Mouse (Mus musculus) ES-E14 (cell line): Measurements from ENCODE around the gene Vwf. TPM values are rescaled to one million over a fixed set of nuclear protein-coding genes. Genes with fewer than 3 reads are reported as not detected.

Experiments used
- DNase-seq: peaks from one replicate; pipeline ENCODE4 v3.0.0-alpha.2; 2013; ENCODE audit warnings: low read depth, low spot score
- H3K27ac ChIP-seq: 2 replicates; pipeline ENCODE4 v1.5.1; 2012; ENCODE audit warnings: low read depth, mild to moderate bottlenecking, low read length, moderate library complexity, mixed read lengths; ENCODE audit not compliant: poor library complexity, insufficient read depth, severe bottlenecking
- H3K36me3 ChIP-seq: 2 replicates; pipeline ENCODE4 v1.6.1; 2012; ENCODE audit warnings: mild to moderate bottlenecking, low read length, moderate library complexity, mixed read lengths; ENCODE audit not compliant: control insufficient read depth, poor library complexity, insufficient read depth, severe bottlenecking
- H3K4me1 ChIP-seq, 2 experiments: fragments of 150-350 bp in 1 of 2; sonication (generic) in 1 of 2; 2 replicates each; pipeline ENCODE4 v1.6.1; 2012; ENCODE audit warnings: low read length in 2 of 2, mild to moderate bottlenecking in 1 of 2, mixed read lengths in 1 of 2; ENCODE audit not compliant: control insufficient read depth in 2 of 2, insufficient read depth in 2 of 2, poor library complexity in 1 of 2
- H3K4me3 ChIP-seq, 2 experiments: fragments of 150-350 bp in 1 of 2; sonication (generic) in 1 of 2; 2 replicates each; pipeline ENCODE4 v1.5.1; 2012; ENCODE audit warnings: low read length in 2 of 2, low read depth in 1 of 2, mild to moderate bottlenecking in 1 of 2, mixed read lengths in 1 of 2; ENCODE audit not compliant: insufficient read depth in 1 of 2, poor library complexity in 1 of 2, severe bottlenecking in 1 of 2
- H3K9ac ChIP-seq: 2 replicates; pipeline ENCODE4 v1.6.1; 2012; ENCODE audit warnings: low read depth, mild to moderate bottlenecking, low read length, mixed read lengths; ENCODE audit not compliant: poor library complexity, insufficient read depth, severe bottlenecking
- H3K9me3 ChIP-seq: fragments of 150-350 bp; sonication (generic); 2 replicates; pipeline ENCODE4 v1.6.1; 2012; ENCODE audit warnings: low read depth, mild to moderate bottlenecking, low read length; ENCODE audit not compliant: control insufficient read depth, insufficient read depth
- CHD2 ChIP-seq: IDR thresholded peaks from 2 replicates; pipeline ENCODE4 v1.6.1; 2014; ENCODE audit warnings: mild to moderate bottlenecking, low read depth, low read length, inconsistent platforms
- HCFC1 ChIP-seq: IDR thresholded peaks from 2 replicates; pipeline ENCODE4 v1.6.1; 2012; ENCODE audit warnings: low read length, inconsistent platforms, borderline replicate concordance; ENCODE audit not compliant: insufficient read depth
- MAFK ChIP-seq: IDR thresholded peaks from 2 replicates; pipeline ENCODE4 v1.6.1; 2014; ENCODE audit warnings: mild to moderate bottlenecking, low read depth, low read length, inconsistent platforms; ENCODE audit not compliant: insufficient read depth
- ZC3H11A ChIP-seq: IDR thresholded peaks from 2 replicates; pipeline ENCODE4 v1.6.1; 2012; ENCODE audit warnings: low read depth, mild to moderate bottlenecking, inconsistent platforms, low read length, borderline replicate concordance
- ZNF384 ChIP-seq: IDR thresholded peaks from 2 replicates; pipeline ENCODE4 v1.6.1; 2012; ENCODE audit warnings: low read depth, low read length, inconsistent platforms
- in situ Hi-C, 2 experiments: fragments of 600-800 bp; cut with MboI; formaldehyde crosslinking; loops; one replicate each; pipeline ENCODE4 v1.15.1; 2025; ENCODE audit warnings: low sequenced_read_pairs in 2 of 2, inconsistent platforms in 1 of 2; ENCODE audit not compliant: unreplicated experiment in 2 of 2
- total RNA-seq: library from RNA; depleted of rRNA; stranded (reverse); fragments of 300-350 nt; gene quantifications from 2 replicates; pipeline ENCODE4 v1.2.3, GENCODE M21; 2012

The Vwf gene
- total RNA-seq, 1 experiment, result 3.0 TPM

DNA sequence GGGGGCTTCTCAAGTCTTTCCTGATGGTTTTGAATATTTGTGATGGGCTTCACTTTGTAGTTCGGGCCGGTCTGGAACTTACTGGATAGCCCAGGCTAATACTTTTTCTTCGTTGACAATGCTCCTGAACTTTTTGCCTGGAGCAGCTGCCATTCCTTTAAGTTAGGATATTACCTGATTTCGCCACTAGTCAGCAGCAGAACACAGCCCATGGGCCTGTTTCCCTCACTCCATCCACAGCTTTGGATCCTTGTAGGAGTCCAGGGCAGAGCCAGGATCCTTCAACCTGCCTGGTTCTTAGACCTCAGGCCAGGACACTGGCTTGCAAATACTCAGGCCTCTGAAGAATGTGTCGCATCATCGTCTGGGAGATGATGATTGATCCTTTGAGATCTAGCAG, 74.2 kb downstream of the Vwf start:
- Histone ChIP-seq H3K4me1 (no peaks in the 10 kb centered on the region), H3K9me3 (no peaks in the 10 kb centered on the region), H3K36me3 (no peaks in the 10 kb centered on the region), H3K4me3 (no peak overlapping the region), H3K9ac (no peak overlapping the region), H3K27ac (no peak overlapping the region)
- TF ChIP-seq ZC3H11A (peak; percentile 32; the same call in 1 of the 2 replicates), HCFC1 (no peak)
- no peak for DNase-seq
- in situ Hi-C loops, result no loop called here

GRCm38 (mm10) chr6:125622434-125622833, 75.9 kb downstream of the Vwf start:
- Histone ChIP-seq H3K9ac (no peak overlapping the region), H3K27ac (no peak overlapping the region), H3K4me1 (no peaks in the 10 kb centered on the region), H3K4me3 (no peak overlapping the region), H3K36me3 (no peaks in the 10 kb centered on the region), H3K9me3 (no peaks in the 10 kb centered on the region)
- TF ChIP-seq CHD2 (no peak), MAFK (no peak), ZC3H11A (no peak; the same call in 1 of the 2 replicates), HCFC1 (no peak), ZNF384 (peak; percentile 99)
- DNase-seq, result no peak
- in situ Hi-C loops, result no loop called here

- TF ChIP-seq ZNF384 (no peak), HCFC1 (no peak), CHD2 (no peak), ZC3H11A (no peak), MAFK (no peak)
- no peak for DNase-seq
- in situ Hi-C loops, result no loop called here
- Histone ChIP-seq H3K9ac (no peak overlapping the region), H3K4me1 (no peaks in the 10 kb centered on the region), H3K4me3 (no peak overlapping the region), H3K36me3 (no peaks in the 10 kb centered on the region), H3K9me3 (no peaks in the 10 kb centered on the region), H3K27ac (no peak overlapping the region)
These were observed 93.9 kb downstream of the Vwf start for GRCm38 (mm10) chr6:125640486-125640885.

DNA sequence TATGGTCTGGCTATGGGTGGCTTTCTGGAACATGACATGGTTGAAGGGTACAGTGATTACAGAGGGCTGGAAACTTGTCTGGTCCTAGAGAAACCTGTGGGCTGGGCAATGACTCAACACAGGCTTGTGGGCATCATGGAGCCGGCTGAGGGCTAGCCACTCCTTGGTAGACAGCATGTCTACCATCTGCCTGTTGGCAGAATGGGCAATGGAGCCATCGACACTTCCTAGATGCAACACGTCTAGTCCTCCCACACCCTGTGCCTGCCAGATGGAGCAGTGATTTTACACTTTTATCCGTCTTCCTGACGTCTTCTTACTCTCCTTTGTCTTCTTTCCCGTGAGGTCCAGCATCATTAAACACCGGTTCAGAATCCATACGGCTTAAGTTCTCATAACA, 94.6 kb downstream of the Vwf start:
- TF ChIP-seq ZC3H11A (no peak), MAFK (no peak), HCFC1 (no peak), ZNF384 (no peak), CHD2 (no peak)
- in situ Hi-C loops, result no loop called here
- Histone ChIP-seq H3K36me3 (no peaks in the 10 kb centered on the region), H3K4me1 (no peaks in the 10 kb centered on the region), H3K4me3 (no peak overlapping the region), H3K9me3 (no peaks in the 10 kb centered on the region), H3K9ac (no peak overlapping the region), H3K27ac (no peak overlapping the region)
- DNase-seq, result no peak

DNA sequence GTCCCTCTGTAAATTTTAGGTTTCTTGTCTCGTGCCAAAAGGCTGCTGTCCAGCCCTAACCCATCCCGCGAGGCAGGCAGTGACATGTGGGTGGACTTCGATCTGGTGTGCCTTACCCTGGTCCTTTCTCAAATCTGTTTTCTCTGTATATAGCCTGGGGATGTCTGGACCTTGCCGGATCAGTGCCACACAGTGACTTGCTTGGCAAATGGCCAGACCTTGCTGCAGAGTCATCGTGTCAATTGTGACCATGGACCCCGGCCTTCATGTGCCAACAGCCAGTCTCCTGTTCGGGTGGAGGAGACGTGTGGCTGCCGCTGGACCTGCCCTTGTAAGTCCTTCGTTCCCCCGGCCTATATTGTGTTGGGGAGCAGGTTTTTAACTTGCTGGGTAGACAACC, 102.4 kb downstream of the Vwf start:
- no peak for TF ChIP-seq CHD2
- no peak for TF ChIP-seq ZNF384
- no peak for TF ChIP-seq ZC3H11A
- no peak for TF ChIP-seq HCFC1
- TF ChIP-seq MAFK, result no peak
- Histone ChIP-seq H3K4me3 (no peak overlapping the region), H3K27ac (no peak overlapping the region), H3K9ac (no peak overlapping the region), H3K9me3 (no peaks in the 10 kb centered on the region), H3K36me3 (no peaks in the 10 kb centered on the region), H3K4me1 (no peaks in the 10 kb centered on the region)
- in situ Hi-C loops, result no loop called here
- DNase-seq, result no peak
